13 mouse cellular contexts compared by ENCODE assay signal in the genomic region with DNA sequence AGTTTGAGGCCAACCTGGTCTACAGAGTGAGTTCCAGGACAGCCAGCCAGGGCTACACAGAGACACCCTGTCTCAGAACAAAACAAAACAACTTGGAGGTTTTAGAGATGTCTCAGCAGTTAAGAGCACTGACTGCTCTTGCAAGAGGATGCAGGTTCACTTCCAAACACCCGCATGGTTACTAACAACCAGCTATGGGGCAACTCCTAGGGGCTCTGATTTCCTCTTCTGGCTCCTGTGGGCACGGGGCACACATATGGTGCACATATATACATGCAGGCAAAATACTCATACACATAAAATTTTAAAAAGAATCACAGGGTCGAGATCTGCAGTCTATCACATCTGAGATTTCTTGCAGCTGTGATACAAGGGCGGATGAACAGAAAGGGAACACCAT. TPM values are rescaled to one million over a fixed set of nuclear protein-coding genes. Genes with fewer than 3 reads are reported as not detected.
A peak's percentile ranks its signal among the peaks of the same experiment; 100 is the strongest.
DNase-seq lines count a peak whose midpoint lies in the region; ATAC-seq and TF ChIP-seq lines count a peak whose summit lies in the region.
"Had no signal": no experiment of that assay in that cellular context is flagged by ENCODE, and none has a peak within 500 bp of the region (broad histone marks: within the 10 kb centered on the region; RNA-seq: fewer than 3 reads in every experiment).

No protein-coding gene starts in this region.

- no peak for ATAC-seq in intestine, embryonic 14.5 days (replicated peaks; ENCODE audit: low FRiP score, low TSS enrichment, low read depth)
- ATAC-seq in intestine, embryonic 15.5 days = no peak
- ATAC-seq in liver, embryonic 13.5 days (ENCODE audit: low read depth) = no peak
- no peak for ATAC-seq in hindbrain, embryonic 13.5 days (ENCODE audit: low FRiP score)
- ATAC-seq: forebrain, postnatal 0 days had no signal

- no peak overlapping the region for H3K9ac ChIP-seq in intestine, embryonic 14.5 days (ENCODE audit: low read length)
- no peak overlapping the region for H3K9ac ChIP-seq in intestine, embryonic 15.5 days
- H3K9ac ChIP-seq in CH12.LX (ENCODE audit: insufficient read depth, low read depth) = peak overlapping the region; percentile 54
- peak overlapping the region; percentile 67; the same call in 1 of the 2 replicates for H3K9ac ChIP-seq in liver, embryonic 13.5 days
- H3K9ac ChIP-seq in hindbrain, embryonic 13.5 days = no peak overlapping the region
- H3K9ac ChIP-seq: forebrain, postnatal 0 days; stomach, embryonic 15.5 days had no signal

- peaks cover 6% of the 10 kb centered on the region; the same call in 1 of the 2 replicates for H3K4me1 ChIP-seq in intestine, embryonic 14.5 days (replicated peaks; ENCODE audit: control insufficient read depth, insufficient read depth, low read length)
- H3K4me1 ChIP-seq in intestine, embryonic 15.5 days (replicated peaks) = no peaks in the 10 kb centered on the region
- H3K4me1 ChIP-seq in CH12.LX (ENCODE audit: control insufficient read depth in 1 of 2, insufficient read depth in 2 of 2) = peaks cover 3 to 23% of the 10 kb centered on the region in 2 experiments; a peak in 2 of 4 replicates
- H3K4me1 ChIP-seq in liver, embryonic 13.5 days (replicated peaks) = peaks cover 59% of the 10 kb centered on the region
- H3K4me1 ChIP-seq in embryonic facial prominence, embryonic 10.5 days = peaks cover 6% of the 10 kb centered on the region
- peaks cover 14% of the 10 kb centered on the region for H3K4me1 ChIP-seq in hindbrain, embryonic 13.5 days (replicated peaks)
- H3K4me1 ChIP-seq: stomach, embryonic 15.5 days had no signal

- H3K27ac ChIP-seq in intestine, embryonic 14.5 days (ENCODE audit: low read depth) = no peak overlapping the region
- no peak overlapping the region for H3K27ac ChIP-seq in intestine, embryonic 15.5 days
- peak overlapping the region; percentile 40; the same call in 1 of the 2 replicates for H3K27ac ChIP-seq in CH12.LX (ENCODE audit: insufficient read depth, low read depth)
- H3K27ac ChIP-seq in liver, embryonic 13.5 days = peak overlapping the region; percentile 74
- no peak overlapping the region for H3K27ac ChIP-seq in embryonic facial prominence, embryonic 10.5 days (replicated peaks)
- H3K27ac ChIP-seq in hindbrain, embryonic 13.5 days = no peak overlapping the region
- H3K27ac ChIP-seq: limb, embryonic 10.5 days; stomach, embryonic 15.5 days had no signal

- no peaks in the 10 kb centered on the region for H3K27me3 ChIP-seq in intestine, embryonic 14.5 days (replicated peaks; ENCODE audit: control insufficient read depth, insufficient read depth, low read length)
- no peaks in the 10 kb centered on the region for H3K27me3 ChIP-seq in intestine, embryonic 15.5 days (replicated peaks)
- H3K27me3 ChIP-seq in CH12.LX (replicated peaks) = no peaks in the 10 kb centered on the region
- no peaks in the 10 kb centered on the region for H3K27me3 ChIP-seq in liver, embryonic 13.5 days
- H3K27me3 ChIP-seq in embryonic facial prominence, embryonic 10.5 days (replicated peaks; ENCODE audit: low read depth, poor library complexity, severe bottlenecking) = no peaks in the 10 kb centered on the region
- H3K27me3 ChIP-seq in hindbrain, embryonic 13.5 days = no peaks in the 10 kb centered on the region; the same call in 1 of the 2 replicates
- H3K27me3 ChIP-seq: stomach, embryonic 15.5 days had no signal

- no peak for TF ChIP-seq CTCF in CH12.LX (conservative IDR thresholded peaks at IDR 0.05 in 1 of 2, IDR thresholded peaks at IDR 0.05 in 1 of 2; ENCODE audit: low read depth in 2 of 2, low read length in 2 of 2)

- dilution Hi-C loops in CH12.LX (cut with MboI; ENCODE audit: extremely low pct_ligation_motif_present, extremely low pct_unique_long_range_greater_than_20kb, low sequenced_read_pairs) = no loop called here

- peak; percentile 45 for DNase-seq in intestine, embryonic 14.5 days (ENCODE audit: low spot score)
- DNase-seq in 416B (ENCODE audit: low read depth) (peak; percentile 56), CH12.LX (ENCODE audit: extremely low read depth) (no peak)
- DNase-seq in liver, embryonic 13.5 days = no peak
- DNase-seq in embryonic facial prominence, embryonic 10.5 days (ENCODE audit: low spot score) = no peak
- no peak for DNase-seq in kidney, postnatal 10 days
- DNase-seq: cerebellum, postnatal 10 days; forebrain, postnatal 0 days; right cerebral cortex, postnatal 25 days had no signal

- in situ Hi-C loops in CH12.LX (cut with MboI; ENCODE audit: low pct_ligation_motif_present, low pct_unique_long_range_greater_than_20kb, low sequenced_read_pairs) = no loop called here

- no peak for TF ChIP-seq EP300 in CH12.LX (IDR thresholded peaks at IDR 0.05; ENCODE audit: low read length)

- H3K36me3 ChIP-seq in intestine, embryonic 14.5 days (ENCODE audit: control insufficient read depth, insufficient read depth, low read length) = peaks cover 6% of the 10 kb centered on the region; the same call in 1 of the 2 replicates
- H3K36me3 ChIP-seq in intestine, embryonic 15.5 days = no peaks in the 10 kb centered on the region
- peaks cover 0 to 3% of the 10 kb centered on the region in 2 experiments for H3K36me3 ChIP-seq in CH12.LX (replicated peaks in 1 of 2; ENCODE audit: control insufficient read depth in 1 of 2, insufficient read depth in 1 of 2, low read length in 1 of 2)
- no peaks in the 10 kb centered on the region for H3K36me3 ChIP-seq in liver, embryonic 13.5 days
- H3K36me3 ChIP-seq in embryonic facial prominence, embryonic 10.5 days (replicated peaks) = peaks cover 9% of the 10 kb centered on the region
- H3K36me3 ChIP-seq in hindbrain, embryonic 13.5 days = no peaks in the 10 kb centered on the region
- H3K36me3 ChIP-seq: stomach, embryonic 15.5 days had no signal

- no peak overlapping the region for H3K4me2 ChIP-seq in intestine, embryonic 14.5 days (ENCODE audit: low read length)
- no peak overlapping the region for H3K4me2 ChIP-seq in intestine, embryonic 15.5 days (replicated peaks)
- H3K4me2 ChIP-seq in CH12.LX (ENCODE audit: insufficient read depth, low read depth, poor library complexity, severe bottlenecking) = peak overlapping the region; percentile 92; the same call in 1 of the 2 replicates
- H3K4me2 ChIP-seq in liver, embryonic 13.5 days = peak overlapping the region; percentile 63
- no peak overlapping the region for H3K4me2 ChIP-seq in hindbrain, embryonic 13.5 days
- H3K4me2 ChIP-seq: stomach, embryonic 15.5 days had no signal

- H3K9me3 ChIP-seq in intestine, embryonic 14.5 days (ENCODE audit: control insufficient read depth, low read length) = no peaks in the 10 kb centered on the region
- H3K9me3 ChIP-seq in intestine, embryonic 15.5 days = no peaks in the 10 kb centered on the region
- H3K9me3 ChIP-seq in CH12.LX (replicated peaks; ENCODE audit: low read length) = no peaks in the 10 kb centered on the region
- H3K9me3 ChIP-seq in liver, embryonic 13.5 days (replicated peaks) = no peaks in the 10 kb centered on the region
- no peaks in the 10 kb centered on the region for H3K9me3 ChIP-seq in embryonic facial prominence, embryonic 10.5 days
- no peaks in the 10 kb centered on the region for H3K9me3 ChIP-seq in hindbrain, embryonic 13.5 days
- H3K9me3 ChIP-seq: limb, embryonic 10.5 days; stomach, embryonic 15.5 days had no signal

- TF ChIP-seq RAD21 in CH12.LX (IDR thresholded peaks at IDR 0.05; ENCODE audit: low read depth, low read length) = no peak

- 70% methylated on average over 4 of the region's 4 CpGs for WGBS in intestine, embryonic 14.5 days
- WGBS in intestine, embryonic 15.5 days = 70% methylated on average over 4 of the region's 4 CpGs
- 42% methylated on average over 4 of the region's 4 CpGs for WGBS in liver, embryonic 13.5 days (ENCODE audit: insufficient replicate concordance)
- 72% methylated on average over 4 of the region's 4 CpGs for WGBS in embryonic facial prominence, embryonic 10.5 days
- 72% methylated on average over 4 of the region's 4 CpGs for WGBS in hindbrain, embryonic 13.5 days

- H3K4me3 ChIP-seq in intestine, embryonic 14.5 days (ENCODE audit: low read depth, low read length) = no peak overlapping the region
- H3K4me3 ChIP-seq in intestine, embryonic 15.5 days (replicated peaks) = no peak overlapping the region
- H3K4me3 ChIP-seq in CH12.LX (replicated peaks in 1 of 3; ENCODE audit: low read depth in 2 of 3, low read length in 2 of 3, poor library complexity in 1 of 3) = peak overlapping the region in 2 of 3 experiments; percentile 45 to 50
- peak overlapping the region; percentile 43 for H3K4me3 ChIP-seq in liver, embryonic 13.5 days (replicated peaks)
- no peak overlapping the region for H3K4me3 ChIP-seq in embryonic facial prominence, embryonic 10.5 days
- H3K4me3 ChIP-seq in hindbrain, embryonic 13.5 days = no peak overlapping the region
- H3K4me3 ChIP-seq: limb, embryonic 10.5 days; stomach, embryonic 15.5 days had no signal

- H3K79me2 ChIP-seq in CH12.LX (replicated peaks; ENCODE audit: control insufficient read depth, extremely low read depth, insufficient read depth, poor library complexity, severe bottlenecking) = peaks cover 26% of the 10 kb centered on the region

- TF ChIP-seq POLR2A in CH12.LX (IDR thresholded peaks at IDR 0.05; ENCODE audit: low read depth, low read length) = no peak

RNA-seq across cellular contexts. Expression of a gene that starts 2.2 kb away (rescaled TPM):
- 293 and 313 TPM in 2 replicates for polyA plus RNA-seq in intestine, embryonic 14.5 days (2014; fragmentation: Nextera tagmentation; extraction: Ambion mirVana)
- 269 and 327 TPM in 2 replicates for polyA plus RNA-seq in intestine, embryonic 15.5 days (2015; fragmentation: Nextera tagmentation; extraction: Ambion mirVana)
- total RNA-seq in CH12.LX (2012; rRNA removed) (109 and 120 TPM in 2 replicates), CH12.LX (2014; rRNA removed) (186 and 246 TPM in 2 replicates)
- polyA plus RNA-seq in CH12.LX (2012; ENCODE audit: insufficient read length, low read depth) = 133 and 162 TPM in 2 replicates
- polyA plus RNA-seq in liver, embryonic 13.5 days (2015; fragmentation: Nextera tagmentation; extraction: Ambion mirVana) = 171 and 213 TPM in 2 replicates
- 281 and 287 TPM in 2 replicates for polyA plus RNA-seq in embryonic facial prominence, embryonic 10.5 days (2016; fragmentation: Nextera tagmentation; extraction: Ambion mirVana)
- 343 and 352 TPM in 2 replicates for polyA plus RNA-seq in hindbrain, embryonic 13.5 days (2015; fragmentation: Nextera tagmentation; extraction: Ambion mirVana)

RNA-seq across cellular contexts. Expression of a gene that starts 23.1 kb away (rescaled TPM):
- 16.2 and 19.8 TPM in 2 replicates for polyA plus RNA-seq in intestine, embryonic 14.5 days (2014; fragmentation: Nextera tagmentation; extraction: Ambion mirVana)
- polyA plus RNA-seq in intestine, embryonic 15.5 days (2015; fragmentation: Nextera tagmentation; extraction: Ambion mirVana) = 16.7 and 17.8 TPM in 2 replicates
- total RNA-seq in CH12.LX (2012; rRNA removed) (3.0 and 7.0 TPM in 2 replicates), CH12.LX (2014; rRNA removed) (14.4 and 15.5 TPM in 2 replicates)
- 6.2 and 7.0 TPM in 2 replicates for polyA plus RNA-seq in CH12.LX (2012; ENCODE audit: insufficient read length, low read depth)
- polyA plus RNA-seq in liver, embryonic 13.5 days (2015; fragmentation: Nextera tagmentation; extraction: Ambion mirVana) = 17.6 and 20.6 TPM in 2 replicates
- polyA plus RNA-seq in embryonic facial prominence, embryonic 10.5 days (2016; fragmentation: Nextera tagmentation; extraction: Ambion mirVana) = 21.7 and 22.0 TPM in 2 replicates
- polyA plus RNA-seq in hindbrain, embryonic 13.5 days (2015; fragmentation: Nextera tagmentation; extraction: Ambion mirVana) = 31.6 and 33.4 TPM in 2 replicates

RNA-seq across cellular contexts. Expression of a gene that starts 58.5 kb away (rescaled TPM):
- 605 and 740 TPM in 2 replicates for polyA plus RNA-seq in intestine, embryonic 14.5 days (2014; fragmentation: Nextera tagmentation; extraction: Ambion mirVana)
- polyA plus RNA-seq in intestine, embryonic 15.5 days (2015; fragmentation: Nextera tagmentation; extraction: Ambion mirVana) = 753 and 881 TPM in 2 replicates
- total RNA-seq in CH12.LX (2012; rRNA removed) (479 and 709 TPM in 2 replicates), CH12.LX (2014; rRNA removed) (667 and 810 TPM in 2 replicates)
- polyA plus RNA-seq in CH12.LX (2012; ENCODE audit: insufficient read length, low read depth) = 728 and 915 TPM in 2 replicates
- 600 and 712 TPM in 2 replicates for polyA plus RNA-seq in liver, embryonic 13.5 days (2015; fragmentation: Nextera tagmentation; extraction: Ambion mirVana)
- polyA plus RNA-seq in embryonic facial prominence, embryonic 10.5 days (2016; fragmentation: Nextera tagmentation; extraction: Ambion mirVana) = 672 and 707 TPM in 2 replicates
- polyA plus RNA-seq in hindbrain, embryonic 13.5 days (2015; fragmentation: Nextera tagmentation; extraction: Ambion mirVana) = 265 and 290 TPM in 2 replicates

RNA-seq across cellular contexts. Expression of a gene that starts 58.6 kb away (rescaled TPM):
- polyA plus RNA-seq in intestine, embryonic 14.5 days (2014; fragmentation: Nextera tagmentation; extraction: Ambion mirVana) = 487 and 509 TPM in 2 replicates
- 702 and 739 TPM in 2 replicates for polyA plus RNA-seq in intestine, embryonic 15.5 days (2015; fragmentation: Nextera tagmentation; extraction: Ambion mirVana)
- 363 and 594 TPM in 2 replicates for total RNA-seq in CH12.LX (2012; rRNA removed)
- total RNA-seq in CH12.LX (2014; rRNA removed) = 764 and 924 TPM in 2 replicates
- polyA plus RNA-seq in CH12.LX (2012; ENCODE audit: insufficient read length, low read depth) = 920 and 1,101 TPM in 2 replicates
- 478 and 596 TPM in 2 replicates for polyA plus RNA-seq in liver, embryonic 13.5 days (2015; fragmentation: Nextera tagmentation; extraction: Ambion mirVana)
- 604 and 644 TPM in 2 replicates for polyA plus RNA-seq in embryonic facial prominence, embryonic 10.5 days (2016; fragmentation: Nextera tagmentation; extraction: Ambion mirVana)
- polyA plus RNA-seq in hindbrain, embryonic 13.5 days (2015; fragmentation: Nextera tagmentation; extraction: Ambion mirVana) = 287 and 288 TPM in 2 replicates

Comparison
In these comparisons a context has a peak if more than half of its experiments do, and no peak if none do; other contexts are left out.
1. DNase-seq: peak in intestine, embryonic 14.5 days (single experiment) and 416B (single experiment); none in CH12.LX (single experiment), liver, embryonic 13.5 days (single experiment), embryonic facial prominence, embryonic 10.5 days (single experiment) and kidney, postnatal 10 days (single experiment).
2. H3K27ac ChIP-seq: peak in CH12.LX (single experiment) and liver, embryonic 13.5 days (single experiment); none in intestine, embryonic 14.5 days (single experiment), intestine, embryonic 15.5 days (single experiment), embryonic facial prominence, embryonic 10.5 days (single experiment) and hindbrain, embryonic 13.5 days (single experiment).
3. H3K4me2 ChIP-seq: peak in CH12.LX (single experiment) and liver, embryonic 13.5 days (single experiment); none in intestine, embryonic 14.5 days (single experiment), intestine, embryonic 15.5 days (single experiment) and hindbrain, embryonic 13.5 days (single experiment).
4. H3K4me3 ChIP-seq: peak in CH12.LX (2 of 3) and liver, embryonic 13.5 days (single experiment); none in intestine, embryonic 14.5 days (single experiment), intestine, embryonic 15.5 days (single experiment), embryonic facial prominence, embryonic 10.5 days (single experiment) and hindbrain, embryonic 13.5 days (single experiment).
5. H3K9ac ChIP-seq: peak in CH12.LX (single experiment) and liver, embryonic 13.5 days (single experiment); none in intestine, embryonic 14.5 days (single experiment), intestine, embryonic 15.5 days (single experiment) and hindbrain, embryonic 13.5 days (single experiment).